Mouse (Mus musculus): ENCODE measurements around the gene Olfr223.
"Not testable (repeated sequence)": the region's sequence is repeated elsewhere in the genome, so short reads cannot be mapped to it uniquely, and the experiment has no call there.

Gene Olfr223

GRCm38 (mm10) chr11:59593189-59593588 lies at the start of gene Olfr223:
Gene Olfr223, minus strand, starts transcription at chr11:59593289.
- no peak for DNase-seq

DNA sequence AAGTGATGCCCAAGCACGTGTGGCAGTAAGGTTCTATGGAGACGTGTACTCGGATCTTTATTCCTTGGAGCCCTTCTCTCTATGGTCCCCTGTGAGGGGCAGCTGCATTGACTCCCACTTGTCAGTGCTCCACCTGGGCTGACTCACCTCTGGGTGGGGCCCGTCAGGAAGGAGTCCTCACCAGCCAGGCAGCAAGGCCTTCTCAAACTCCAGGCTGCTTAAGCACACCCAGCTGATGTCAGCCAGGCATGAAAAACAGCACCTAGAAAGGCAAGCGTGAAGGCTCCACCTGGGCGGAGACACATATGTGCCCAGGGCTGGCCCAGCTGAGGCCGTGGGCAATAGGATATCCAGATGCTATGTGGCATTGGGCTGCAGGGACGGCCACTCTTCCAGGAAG lies 49.3 kb upstream of the Olfr223 start:
- DNase-seq, result no peak

DNA sequence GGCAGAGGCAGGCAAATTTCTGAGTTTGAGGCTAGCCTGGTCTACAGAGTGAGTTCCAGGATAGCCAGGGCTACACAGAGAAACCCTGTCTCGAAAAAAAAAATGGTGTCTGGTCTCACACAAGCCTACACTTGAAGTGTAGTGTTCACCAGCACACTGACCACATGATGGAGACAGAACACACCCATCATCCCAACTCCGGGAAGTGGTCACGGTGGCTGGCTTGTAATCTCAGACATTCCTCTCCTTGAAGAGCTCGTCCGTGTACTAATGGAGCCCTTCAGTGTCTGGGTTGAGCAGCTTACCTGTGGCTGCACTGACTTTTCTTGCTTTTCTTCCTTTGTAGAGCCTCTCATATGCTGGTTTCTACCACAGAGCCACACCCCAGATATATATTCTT lies 48.1 kb upstream of the Olfr223 start:
- DNase-seq, result peak; percentile 39

DNA sequence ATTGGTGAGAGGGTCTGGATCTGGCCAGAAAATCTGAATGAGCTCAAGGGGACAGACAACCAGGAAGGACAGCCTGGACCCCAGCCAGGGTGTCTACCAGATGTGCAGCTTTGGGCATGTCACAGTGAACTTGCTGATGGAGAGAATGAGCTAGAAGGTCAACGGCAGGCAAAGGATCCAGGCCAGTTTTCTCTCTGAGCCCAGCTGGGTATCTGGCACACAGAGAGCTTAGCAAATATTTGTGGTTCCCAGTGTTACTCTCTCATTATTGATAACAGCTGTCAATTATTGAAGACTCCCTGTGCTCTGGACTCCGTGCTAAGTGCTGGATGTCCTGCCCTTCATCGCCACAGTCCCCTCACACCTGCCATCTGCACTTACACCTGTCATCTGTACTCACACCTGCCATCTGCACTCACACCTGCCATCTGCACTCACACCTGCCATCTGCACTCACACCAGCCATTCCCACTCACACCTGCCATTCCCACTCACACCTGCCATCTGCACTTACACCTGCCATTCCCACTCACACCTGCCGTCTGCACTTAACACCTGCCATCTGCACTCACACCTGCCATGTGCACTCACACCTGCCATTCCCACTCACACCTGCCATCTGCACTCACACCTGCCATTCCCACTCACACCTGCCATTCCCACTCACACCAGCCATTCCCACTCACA lies 47.0 kb upstream of the Olfr223 start:
- no peak for DNase-seq

DNA sequence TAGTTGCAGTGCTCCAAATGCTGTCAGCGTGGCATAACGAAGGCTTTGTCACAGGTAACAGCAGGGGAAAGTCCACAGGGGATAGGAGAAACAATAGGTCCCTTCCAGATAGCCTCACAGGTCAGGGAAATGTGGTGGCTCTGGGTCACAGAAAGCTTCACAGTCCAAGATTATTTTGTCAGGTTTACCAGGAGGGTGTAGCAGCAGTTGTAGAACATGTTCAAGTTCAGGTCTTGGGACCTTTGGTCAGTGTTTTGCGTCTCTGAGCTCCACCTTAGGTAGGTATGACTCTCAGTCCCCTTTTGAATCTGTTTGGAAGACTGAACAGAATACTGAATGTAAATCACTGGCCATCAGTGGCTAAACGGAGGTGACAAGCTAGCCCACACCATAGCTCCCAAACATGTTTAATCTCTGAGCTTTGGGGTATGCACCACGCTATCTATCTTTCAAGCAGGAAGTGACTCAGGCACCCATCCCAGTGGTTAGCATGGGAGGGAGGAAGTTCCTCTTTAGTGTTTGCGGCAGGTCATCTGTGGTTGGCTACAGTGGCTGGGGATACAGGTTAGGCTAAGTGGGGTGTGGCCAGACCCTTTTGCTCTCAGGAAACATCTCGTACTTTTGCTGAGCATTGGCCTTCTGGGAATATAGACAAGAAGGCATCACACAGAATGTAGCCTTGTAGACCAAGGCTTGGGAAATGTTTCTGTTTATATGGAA lies 43.8 kb upstream of the Olfr223 start:
- DNase-seq, result no peak

DNA sequence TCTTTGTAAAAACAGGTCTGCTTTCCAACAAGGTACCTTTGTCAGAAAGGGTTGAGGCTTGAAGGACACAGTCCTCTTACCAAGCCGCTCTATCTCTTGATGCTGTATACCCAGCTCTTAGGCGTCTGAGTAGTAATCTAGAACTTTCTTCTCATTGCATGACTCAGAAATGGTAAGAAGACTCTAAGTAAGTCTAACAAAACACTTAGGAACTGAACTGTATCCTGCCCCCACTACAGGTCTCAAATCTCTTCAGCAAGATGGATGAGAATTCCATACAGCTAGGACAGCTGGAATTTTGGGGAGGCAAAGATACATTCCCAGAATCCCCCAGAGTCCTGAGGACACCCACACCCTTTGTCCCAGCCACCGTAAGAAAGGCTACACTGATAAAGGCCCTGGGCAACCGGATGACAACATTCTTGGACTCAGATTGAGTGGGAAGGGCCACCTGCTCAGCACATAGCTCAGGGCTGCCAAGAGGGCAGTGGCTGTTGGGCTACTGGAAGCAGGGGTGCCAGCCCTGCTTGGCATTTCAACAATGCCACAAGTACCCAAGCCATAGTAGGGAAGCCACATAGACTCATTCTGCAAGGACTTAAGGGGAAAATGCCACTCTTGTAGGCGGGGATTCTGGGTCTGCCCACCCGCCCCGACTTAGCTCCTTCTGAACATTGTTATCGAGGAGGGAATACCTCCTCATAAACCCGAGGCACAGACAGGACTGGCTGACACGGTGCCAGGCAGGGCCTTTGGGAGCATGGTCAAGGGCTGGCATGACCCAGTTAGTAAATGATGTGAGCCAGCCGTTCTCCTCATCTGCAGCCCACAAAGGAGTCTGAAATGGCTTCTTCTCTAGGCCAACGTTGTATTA lies 43.0 kb upstream of the Olfr223 start:
- no peak for DNase-seq

DNA sequence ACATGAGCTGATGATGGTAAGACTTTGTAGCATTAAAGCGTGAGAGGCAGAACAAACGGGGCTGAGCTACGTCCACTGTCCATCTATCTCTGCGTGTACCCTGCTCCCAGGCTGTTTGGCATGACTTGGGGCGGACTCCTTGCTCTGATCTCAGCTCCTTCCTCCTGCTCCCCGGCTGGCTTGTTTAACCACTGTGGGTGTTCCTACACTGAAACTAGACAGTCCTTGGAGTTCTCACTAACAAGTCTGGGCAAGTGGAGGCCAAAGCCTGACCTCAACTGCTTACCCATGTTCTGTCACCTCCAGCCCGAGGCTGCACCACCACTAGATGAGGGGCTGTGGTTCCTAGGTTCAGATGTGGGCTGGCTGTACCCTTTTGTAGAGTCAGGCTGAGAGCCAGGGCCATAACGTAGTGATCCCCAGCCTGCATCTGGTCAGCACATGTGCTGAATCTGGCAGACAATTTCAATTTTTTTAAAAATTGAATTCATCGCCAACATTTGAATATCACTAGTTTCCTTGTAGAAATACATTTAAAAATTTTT lies 42.2 kb upstream of the Olfr223 start:
- no peak for DNase-seq

DNA sequence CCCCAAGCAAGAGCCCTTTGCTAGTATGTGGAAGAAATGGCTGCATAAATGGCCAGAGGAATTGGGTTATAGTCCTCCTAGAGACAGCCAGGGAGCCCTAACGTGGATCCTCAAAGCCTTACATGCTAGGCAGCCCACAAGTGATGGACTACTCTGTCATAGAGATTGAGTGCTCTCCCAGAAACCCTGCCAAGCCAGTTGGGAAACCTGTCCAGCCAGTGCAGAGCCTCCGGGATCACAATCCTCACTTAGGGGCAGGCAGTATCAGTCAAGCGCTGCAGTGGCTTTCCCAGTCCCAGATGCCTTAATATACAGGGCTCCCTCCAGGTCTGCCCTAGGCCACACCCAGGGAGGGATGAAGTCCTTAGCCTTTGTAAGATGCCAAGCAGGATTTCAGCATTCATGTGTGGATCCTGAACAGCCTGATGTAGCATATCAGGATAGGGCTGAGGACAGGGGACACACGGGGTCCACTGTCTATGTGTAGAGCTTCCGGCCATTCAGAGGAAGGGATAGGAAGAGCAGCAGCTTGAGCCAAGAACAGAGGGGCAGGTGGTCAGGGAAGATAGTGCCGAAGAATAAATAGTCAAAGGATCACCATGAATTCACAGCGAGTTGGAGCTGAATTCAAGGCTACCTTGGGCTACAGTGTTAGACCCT lies 41.0 kb upstream of the Olfr223 start:
- no peak for DNase-seq

- DNase-seq, result peak; percentile 60
These were observed 39.9 kb upstream of the Olfr223 start for GRCm38 (mm10) chr11:59633037-59633436.

DNA sequence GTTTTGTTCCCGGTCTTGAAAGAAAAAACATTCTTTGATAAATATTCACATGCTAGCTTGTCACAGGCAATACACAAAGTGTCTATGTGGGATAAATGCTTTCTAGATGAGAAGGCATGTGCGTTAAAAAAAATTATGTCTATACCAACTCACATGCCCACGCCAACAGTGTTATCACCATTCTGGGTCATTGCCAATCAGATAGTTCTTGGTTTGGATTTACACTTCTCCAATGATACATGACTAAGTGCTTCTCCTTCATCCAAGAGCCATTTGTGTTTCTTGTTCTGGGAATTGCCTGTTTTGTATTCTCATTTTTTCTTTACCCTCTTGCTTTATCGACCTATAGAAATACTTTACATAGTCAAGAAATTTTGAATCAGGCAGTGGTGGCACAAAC lies 38.9 kb upstream of the Olfr223 start:
- no peak for DNase-seq

DNA sequence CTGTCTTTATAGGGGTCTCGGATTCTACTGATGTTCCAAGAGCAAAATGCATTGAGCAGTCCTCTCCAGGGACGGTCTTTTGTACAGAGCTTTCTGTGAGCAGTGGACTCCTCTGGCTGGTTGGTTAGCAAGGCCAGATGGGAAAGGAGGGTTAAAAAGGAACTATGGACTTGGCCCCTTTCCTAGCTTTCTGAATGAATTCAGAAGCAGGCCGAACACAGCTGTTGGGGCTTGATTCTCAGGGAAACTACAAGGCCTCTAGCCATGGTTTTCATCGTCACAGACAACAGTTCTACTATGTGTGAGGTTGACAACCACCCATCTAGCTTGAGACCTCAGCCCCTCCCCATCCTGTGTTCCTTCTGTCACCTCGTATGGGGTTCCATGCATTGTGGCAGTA lies 36.8 kb upstream of the Olfr223 start:
- DNase-seq, result peak; percentile 51

- DNase-seq, result no peak
These were observed 35.1 kb upstream of the Olfr223 start for GRCm38 (mm10) chr11:59628177-59628576.

DNA sequence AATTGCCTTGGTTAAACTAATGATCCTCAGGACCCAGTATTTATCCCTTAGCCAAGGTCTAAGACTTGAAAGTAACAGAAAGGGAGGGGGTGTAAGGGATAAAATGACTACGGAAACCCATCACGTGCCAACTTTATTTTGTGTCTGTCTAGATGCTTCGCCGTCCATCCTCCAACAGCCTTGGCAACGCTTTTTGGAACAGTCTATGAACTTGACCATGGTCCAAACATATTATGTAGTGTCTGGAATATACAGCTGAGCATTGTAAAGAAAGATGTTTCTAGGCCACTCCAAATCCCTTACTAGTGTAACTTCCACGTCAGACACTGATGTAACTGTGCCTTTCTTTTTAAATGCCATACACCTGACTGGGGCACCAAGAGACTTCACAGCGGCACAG lies 33.1 kb upstream of the Olfr223 start:
- no peak for DNase-seq

DNA sequence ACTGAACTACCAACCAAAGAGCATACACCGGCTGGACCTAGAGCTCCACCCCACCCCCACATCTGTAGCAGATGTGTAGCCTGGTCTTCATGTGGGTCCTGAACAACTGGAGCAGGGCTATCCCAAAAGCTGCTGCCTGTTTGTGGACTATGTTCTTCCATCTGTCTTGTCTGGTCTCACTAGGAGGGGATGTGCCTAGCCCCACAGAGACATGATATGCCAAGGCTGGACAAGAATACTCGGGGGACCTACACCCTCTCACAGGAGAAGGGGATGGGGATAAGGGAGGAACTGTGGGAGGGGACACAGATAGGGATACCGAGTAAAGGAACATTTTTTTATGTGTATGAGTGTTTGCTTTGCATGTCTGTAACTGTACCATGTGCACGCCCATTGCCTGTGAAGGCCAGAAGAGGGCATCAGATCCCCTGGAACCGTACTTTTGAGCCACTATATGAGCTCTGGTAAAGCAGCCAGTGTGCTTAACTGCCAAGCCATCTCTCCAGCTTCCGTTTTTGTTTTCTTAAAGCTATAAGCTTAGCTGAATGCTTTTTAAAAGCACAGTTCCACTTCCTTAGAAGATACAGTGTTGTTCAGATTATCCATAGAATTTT lies 31.0 kb upstream of the Olfr223 start:
- DNase-seq, result peak; percentile 77

- DNase-seq, result no peak
These were observed 29.1 kb upstream of the Olfr223 start for GRCm38 (mm10) chr11:59622214-59622613.

DNA sequence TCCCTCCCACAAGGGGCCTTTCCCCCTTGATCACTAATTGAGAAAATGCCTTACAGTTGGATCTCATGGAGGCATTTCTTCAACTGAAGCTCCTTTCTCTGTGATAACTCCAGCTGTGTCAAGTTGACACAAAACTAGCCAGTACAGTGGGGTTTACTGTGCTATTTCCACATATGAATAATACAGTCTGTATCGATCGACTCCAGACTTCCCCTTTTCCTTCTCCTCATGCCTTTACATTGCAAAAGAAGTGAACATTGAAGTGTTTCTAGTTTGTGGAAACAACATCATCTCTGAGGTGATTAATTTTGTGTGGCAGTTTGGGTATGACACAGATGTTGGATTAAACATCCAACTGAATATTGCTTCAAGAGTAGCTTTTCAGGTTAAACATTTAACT lies 23.9 kb upstream of the Olfr223 start:
- not testable (repeated sequence) for DNase-seq

- peak; percentile 51 for DNase-seq
These were observed 21.0 kb upstream of the Olfr223 start for GRCm38 (mm10) chr11:59614120-59614519.

DNA sequence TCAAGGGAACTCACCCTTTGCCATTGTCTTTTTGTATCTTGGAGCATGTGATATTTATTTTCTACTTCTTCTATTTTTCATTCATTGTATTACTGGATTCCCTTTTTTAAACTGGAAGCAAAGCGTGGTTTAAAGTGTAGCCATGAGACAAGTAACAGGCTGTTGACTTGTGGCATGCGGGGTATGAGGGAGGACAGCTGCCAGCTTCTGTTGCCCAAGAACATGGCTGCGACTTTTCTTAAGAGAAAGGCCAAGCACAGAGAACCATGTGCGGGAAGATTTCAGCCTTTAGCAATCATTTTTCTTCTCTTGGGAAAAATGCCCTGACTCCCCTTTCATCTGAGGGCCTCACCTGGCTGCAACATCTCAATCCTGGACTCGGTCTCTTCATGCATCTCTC lies 18.6 kb upstream of the Olfr223 start:
- no peak for DNase-seq

GRCm38 (mm10) chr11:59602287-59602686 lies 9.2 kb upstream of the Olfr223 start:
- no peak for DNase-seq

DNA sequence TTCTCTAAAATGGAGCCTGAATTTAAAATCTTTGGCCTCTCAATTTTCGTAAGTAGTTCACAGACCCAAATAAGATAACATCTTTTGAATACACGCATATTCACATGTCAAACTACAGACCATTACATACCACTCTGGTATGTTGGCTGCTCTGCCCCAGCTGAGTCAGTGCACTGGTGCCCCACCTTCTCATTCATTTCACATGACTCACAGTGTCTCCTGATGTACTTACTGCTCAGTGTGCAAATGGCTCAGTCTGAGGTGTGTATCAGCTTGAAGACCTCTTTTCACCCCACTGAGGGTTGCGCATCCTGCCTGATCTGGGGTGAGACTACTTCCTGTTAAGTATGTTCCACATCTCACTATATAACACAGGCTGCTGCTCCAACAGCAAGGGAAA lies 7.8 kb upstream of the Olfr223 start:
- no peak for DNase-seq

DNA sequence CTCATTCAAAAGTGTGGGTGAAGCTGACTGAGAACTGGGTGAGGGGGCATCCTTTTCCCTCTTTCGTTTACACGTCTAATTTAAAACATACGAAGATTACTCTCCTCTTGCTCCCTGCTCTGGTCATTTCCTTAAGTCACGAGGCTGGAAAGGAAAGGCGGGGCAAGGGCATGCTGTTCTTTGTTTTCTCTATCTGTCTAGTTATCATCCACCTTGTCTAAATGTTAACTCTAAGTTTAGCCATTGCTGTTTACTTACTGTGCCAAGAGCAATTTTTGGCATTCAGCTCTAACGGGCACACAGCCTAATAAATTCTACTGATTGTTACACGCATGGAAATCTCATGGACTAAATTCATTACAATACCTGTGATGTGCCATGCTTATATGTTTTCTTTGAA lies 6.1 kb upstream of the Olfr223 start:
- no peak for DNase-seq

DNA sequence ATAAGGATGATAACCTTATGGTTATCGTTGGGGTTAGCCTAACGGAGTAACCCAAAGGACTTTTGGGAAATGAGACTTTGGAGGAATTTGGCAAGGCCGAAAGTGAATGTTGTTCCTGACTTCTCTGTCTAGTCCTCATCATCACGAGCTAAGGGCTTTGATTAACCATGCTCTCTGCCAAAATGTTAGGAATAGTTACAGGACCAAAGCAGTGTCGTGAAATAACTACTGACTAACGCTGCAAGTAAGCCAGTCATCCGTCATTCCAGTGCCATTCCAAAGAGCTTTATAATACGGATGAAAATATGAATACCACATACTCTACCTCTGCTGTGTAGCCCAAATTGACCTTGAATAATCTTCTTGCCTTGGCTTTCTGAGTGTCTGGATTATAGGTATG lies 3.9 kb upstream of the Olfr223 start:
- no peak for DNase-seq
